Mouse (Mus musculus) forebrain, embryonic 11.5 days (tissue): ENCODE results near the gene Pxylp1. TPM values are rescaled to one million over a fixed set of nuclear protein-coding genes. Genes with fewer than 3 reads are reported as not detected.

Source experiments
- ATAC-seq: fragments of 200-750 bp; cut with Nextera tagmentation; replicated peaks from 2 replicates; pipeline ENCODE4 v1.8.0; 2017; ENCODE audit warnings: moderate TSS enrichment; ENCODE audit not compliant: low FRiP score
- DNase-seq: peaks from one replicate; pipeline ENCODE4 v3.0.0-alpha.2; 2017; ENCODE audit warnings: low spot score
- H3K27ac ChIP-seq: fragments of 300-500 bp; sonication (generic); 2 replicates; pipeline ENCODE4 v1.5.1; 2014; ENCODE audit warnings: low read depth, low read length
- H3K27me3 ChIP-seq: fragments of 300-500 bp; sonication (generic); 2 replicates; pipeline ENCODE4 v1.6.1; 2014; ENCODE audit warnings: mild to moderate bottlenecking, low read length, mixed read lengths; ENCODE audit not compliant: control insufficient read depth, insufficient read depth
- H3K36me3 ChIP-seq: fragments of 300-500 bp; sonication (generic); 2 replicates; pipeline ENCODE4 v1.6.1; 2014; ENCODE audit warnings: mild to moderate bottlenecking, low read length, moderate library complexity, mixed read lengths; ENCODE audit not compliant: control insufficient read depth, insufficient read depth
- H3K4me1 ChIP-seq: fragments of 300-500 bp; sonication (generic); replicated peaks from 2 replicates; pipeline ENCODE4 v1.6.1; 2014; ENCODE audit warnings: low read length, mixed read lengths; ENCODE audit not compliant: control insufficient read depth, insufficient read depth
- H3K4me2 ChIP-seq: fragments of 300-500 bp; sonication (generic); 2 replicates; pipeline ENCODE4 v1.6.1; 2014; ENCODE audit warnings: low read depth, mild to moderate bottlenecking, low read length, moderate library complexity, mixed read lengths; ENCODE audit not compliant: severe bottlenecking
- H3K4me3 ChIP-seq: fragments of 300-500 bp; sonication (generic); 2 replicates; pipeline ENCODE4 v1.5.1; 2014; ENCODE audit warnings: low read depth, low read length
- H3K9ac ChIP-seq: fragments of 300-500 bp; sonication (generic); 2 replicates; pipeline ENCODE4 v1.6.1; 2014; ENCODE audit warnings: low read length
- H3K9me3 ChIP-seq: fragments of 300-500 bp; sonication (generic); 2 replicates; pipeline ENCODE4 v1.6.1; 2016; ENCODE audit warnings: low read length, mixed read lengths; ENCODE audit not compliant: control insufficient read depth
- WGBS: fragments of 180-500 bp; shearing (Covaris S2); extraction: QIAGEN DNeasy Blood & Tissue Kit; methylation state at CpG from one replicate; pipeline ENCODE4 v1.1.7; 2014; 5-methylcytosine and 5-hydroxymethylcytosine counted together
- polyA plus RNA-seq: library from polyadenylated mRNA; unstranded; fragments of >200 nt; fragmentation: Nextera tagmentation; extraction: Ambion mirVana; gene quantifications from 2 replicates; pipeline ENCODE4 v1.2.1, GENCODE M21; 2014

The Pxylp1 gene
- polyA plus RNA-seq, 1 experiment from 2014 or later, result 34.0 TPM

- H3K36me3 ChIP-seq, result no peaks in the 10 kb centered on the region
- 71% methylated on average over 11 of the region's 11 CpGs for WGBS
- H3K9me3 ChIP-seq, result no peaks in the 10 kb centered on the region
- no peaks in the 10 kb centered on the region for H3K27me3 ChIP-seq
- DNase-seq (no peak), ATAC-seq (peak; percentile 44)
- no peak overlapping the region for H3K4me3 ChIP-seq
- no peaks in the 10 kb centered on the region for H3K4me1 ChIP-seq
- H3K27ac ChIP-seq, result no peak overlapping the region
- no peak overlapping the region for H3K4me2 ChIP-seq
- no peak overlapping the region for H3K9ac ChIP-seq
Observed at GRCm38 (mm10) chr9:96818822-96819481, 73.5 kb downstream of the Pxylp1 start.

- ATAC-seq, result peak; percentile 55
- WGBS, result 36% methylated on average over 7 of the region's 7 CpGs
Observed at GRCm38 (mm10) chr9:96818128-96818821, 74.2 kb downstream of the Pxylp1 start.

GRCm38 (mm10) chr9:96811996-96812395 lies 80.5 kb downstream of the Pxylp1 start:
- no peaks in the 10 kb centered on the region for H3K9me3 ChIP-seq
- no peak overlapping the region for H3K4me2 ChIP-seq
- no peaks in the 10 kb centered on the region for H3K36me3 ChIP-seq
- no peak for DNase-seq
- H3K4me1 ChIP-seq, result no peaks in the 10 kb centered on the region
- no peak overlapping the region for H3K4me3 ChIP-seq
- no peak overlapping the region for H3K27ac ChIP-seq
- WGBS, result 37% methylated on average over 4 of the region's 4 CpGs
- H3K9ac ChIP-seq, result no peak overlapping the region
- no peaks in the 10 kb centered on the region for H3K27me3 ChIP-seq
- ATAC-seq, result no peak

More at GRCm38 (mm10) chr9:96818128-96818821, 74.2 kb downstream of the Pxylp1 start:
- Histone ChIP-seq H3K9me3 (no peaks in the 10 kb centered on the region), H3K9ac (no peak overlapping the region), H3K27ac (no peak overlapping the region), H3K27me3 (no peaks in the 10 kb centered on the region), H3K4me2 (no peak overlapping the region), H3K4me3 (no peak overlapping the region), H3K36me3 (no peaks in the 10 kb centered on the region), H3K4me1 (no peaks in the 10 kb centered on the region)
- DNase-seq, result no peak

GRCm38 (mm10) chr9:96800131-96800825 lies 92.2 kb downstream of the Pxylp1 start:
- ATAC-seq (no peak), DNase-seq (no peak)
- WGBS, result 39% methylated on average over 5 of the region's 5 CpGs
- Histone ChIP-seq H3K9ac (no peak overlapping the region), H3K9me3 (no peaks in the 10 kb centered on the region), H3K4me2 (no peak overlapping the region), H3K27me3 (no peaks in the 10 kb centered on the region), H3K36me3 (no peaks in the 10 kb centered on the region), H3K4me1 (no peaks in the 10 kb centered on the region; the same call in 1 of the 2 replicates), H3K4me3 (no peak overlapping the region), H3K27ac (no peak overlapping the region)

- Histone ChIP-seq H3K4me2 (no peak overlapping the region), H3K9ac (no peak overlapping the region), H3K36me3 (no peaks in the 10 kb centered on the region), H3K27ac (no peak overlapping the region), H3K4me3 (no peak overlapping the region), H3K27me3 (no peaks in the 10 kb centered on the region), H3K4me1 (no peaks in the 10 kb centered on the region; the same call in 1 of the 2 replicates), H3K9me3 (no peaks in the 10 kb centered on the region)
- ATAC-seq (no peak), DNase-seq (no peak)
- WGBS, result 97% methylated on average over 3 of the region's 3 CpGs
Observed at GRCm38 (mm10) chr9:96797311-96797710, 95.2 kb downstream of the Pxylp1 start.

- Histone ChIP-seq H3K4me2 (peak overlapping the region; percentile 70), H3K9ac (peak overlapping the region; percentile 68), H3K4me1 (no peaks in the 10 kb centered on the region; the same call in 1 of the 2 replicates), H3K27ac (no peak overlapping the region), H3K27me3 (no peaks in the 10 kb centered on the region), H3K4me3 (peak overlapping the region; percentile 31), H3K36me3 (no peaks in the 10 kb centered on the region), H3K9me3 (no peaks in the 10 kb centered on the region)
- 20% methylated on average over 10 of the region's 10 CpGs for WGBS
- DNase-seq (peak; percentile 63), ATAC-seq (peak; percentile 85)
Observed at GRCm38 (mm10) chr9:96795399-96795928, 97.0 kb downstream of the Pxylp1 start.

- H3K4me1 ChIP-seq, result no peaks in the 10 kb centered on the region; the same call in 1 of the 2 replicates
- no peak overlapping the region for H3K4me2 ChIP-seq
- no peak for DNase-seq
- H3K27ac ChIP-seq, result no peak overlapping the region
- 96% methylated on average over 2 of the region's 2 CpGs for WGBS
- H3K9ac ChIP-seq, result no peak overlapping the region
- no peaks in the 10 kb centered on the region for H3K9me3 ChIP-seq
- H3K36me3 ChIP-seq, result no peaks in the 10 kb centered on the region
- no peak overlapping the region for H3K4me3 ChIP-seq
- no peaks in the 10 kb centered on the region for H3K27me3 ChIP-seq
- ATAC-seq, result no peak
Observed at GRCm38 (mm10) chr9:96794601-96795000, 97.9 kb downstream of the Pxylp1 start.

- no peak overlapping the region for H3K4me2 ChIP-seq
- no peaks in the 10 kb centered on the region; the same call in 1 of the 2 replicates for H3K4me1 ChIP-seq
- H3K4me3 ChIP-seq, result no peak overlapping the region
- H3K9ac ChIP-seq, result no peak overlapping the region
- ATAC-seq (no peak), DNase-seq (no peak)
- H3K27me3 ChIP-seq, result no peaks in the 10 kb centered on the region
- H3K9me3 ChIP-seq, result no peaks in the 10 kb centered on the region
- no peak overlapping the region for H3K27ac ChIP-seq
- H3K36me3 ChIP-seq, result no peaks in the 10 kb centered on the region
- 81% methylated on average over 2 of the region's 2 CpGs for WGBS
Observed at GRCm38 (mm10) chr9:96792543-96792942, 99.9 kb downstream of the Pxylp1 start.
